Mouse (Mus musculus) monocyte, adult 2 months (primary cell): ENCODE results near the gene Kras.
A peak's percentile ranks its signal among the peaks of the same experiment; 100 is the strongest.

Source experiments
- DNase-seq, 2 experiments: peaks; one replicate each; pipeline ENCODE4 v3.0.0; 2022; ENCODE audit warnings: low spot score in 2 of 2, low read depth in 1 of 2

The Kras gene

DNA sequence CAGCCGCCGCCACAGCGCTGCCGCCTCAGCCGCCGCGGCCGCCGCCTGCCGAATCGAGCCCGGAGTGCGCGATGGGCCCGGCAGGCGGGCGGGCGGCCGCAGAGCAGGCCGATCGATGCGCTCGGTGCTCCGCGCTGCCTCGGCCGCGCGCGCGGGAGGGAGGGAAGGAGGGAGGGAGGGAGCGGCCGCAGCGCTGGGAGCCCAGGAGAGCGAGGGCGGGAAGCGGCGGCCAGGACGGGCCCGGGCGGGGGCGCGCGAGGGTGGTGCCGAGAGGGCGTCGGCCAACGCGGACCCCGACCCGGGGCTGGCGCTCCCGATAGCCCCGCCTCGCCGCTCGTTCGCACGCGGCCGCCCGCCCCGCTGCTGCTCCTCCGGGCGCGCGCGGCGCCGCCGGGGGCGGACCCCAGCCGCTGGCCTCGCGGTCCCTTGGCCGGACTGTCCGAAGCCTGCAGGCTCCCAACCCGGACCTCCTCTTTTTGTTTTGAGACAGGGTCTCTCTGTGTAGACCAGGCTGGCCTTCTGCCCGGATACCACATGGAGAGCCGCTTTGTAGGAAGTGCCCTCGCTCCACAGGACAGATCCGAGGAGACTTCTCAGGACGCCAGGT is at the start of gene Kras:
TSS of gene Kras (minus strand) at position 55 of the 607 bp plus-strand sequence.
- peak; percentile 73 to 83 for DNase-seq

DNA sequence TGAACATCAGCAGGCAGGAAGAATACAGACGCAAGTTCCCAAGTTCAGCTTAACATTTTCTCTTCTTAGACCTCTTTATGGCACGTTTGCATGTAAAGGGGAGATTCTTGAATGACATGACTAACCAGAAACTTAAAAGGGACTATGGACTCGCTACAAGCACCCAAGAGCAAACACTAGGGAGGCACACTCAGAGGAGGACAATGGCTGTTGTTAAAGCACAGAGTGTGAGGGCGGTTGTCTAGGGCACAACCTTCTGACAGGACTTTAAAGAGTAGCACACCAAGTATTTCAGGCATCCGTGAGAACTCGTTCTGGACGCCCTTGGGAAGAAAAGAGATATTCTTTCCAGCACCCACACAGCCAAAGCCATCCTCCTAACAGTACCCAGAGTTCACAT is 47.6 kb upstream of the Kras start:
- DNase-seq = no peak

DNA sequence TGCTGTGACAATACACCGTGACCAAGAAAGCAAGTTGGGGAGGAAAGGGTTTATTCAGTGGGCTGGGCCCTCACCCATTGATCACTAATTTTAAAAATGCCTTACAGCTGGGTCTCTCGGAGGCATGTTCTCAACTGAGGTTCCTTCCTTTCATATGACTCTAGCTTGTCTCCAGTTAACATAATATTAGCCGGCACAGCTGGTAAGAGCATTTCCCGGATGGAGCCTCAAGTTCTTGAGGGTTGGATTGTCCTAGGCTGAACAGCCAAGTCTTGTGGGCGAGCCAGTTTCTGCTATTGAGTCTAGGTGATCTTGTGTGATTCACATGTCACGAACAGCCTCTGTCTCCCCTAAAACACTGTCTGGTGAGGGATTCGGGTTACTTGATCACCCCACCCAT is 46.9 kb upstream of the Kras start:
- DNase-seq = no peak

DNA sequence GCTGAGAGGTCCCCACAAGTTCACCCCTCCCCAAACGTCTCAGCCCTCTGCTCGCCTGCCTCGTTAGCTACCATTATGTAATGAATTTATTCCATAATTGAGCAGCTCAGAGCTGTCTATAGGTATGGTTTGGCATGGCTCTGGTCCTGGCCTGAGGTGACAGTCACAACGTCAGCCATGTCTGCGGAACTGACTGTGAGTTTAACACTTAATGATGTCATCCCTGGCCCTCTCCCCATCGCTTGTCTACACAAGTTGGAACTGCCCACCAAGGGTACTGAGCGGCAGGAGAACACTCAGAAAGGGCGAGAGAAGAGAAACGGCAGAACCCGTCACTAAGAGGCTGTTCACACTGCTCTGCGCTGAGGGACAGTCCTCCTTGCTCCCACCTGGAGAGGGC is 45.1 kb upstream of the Kras start:
- no peak for DNase-seq

DNA sequence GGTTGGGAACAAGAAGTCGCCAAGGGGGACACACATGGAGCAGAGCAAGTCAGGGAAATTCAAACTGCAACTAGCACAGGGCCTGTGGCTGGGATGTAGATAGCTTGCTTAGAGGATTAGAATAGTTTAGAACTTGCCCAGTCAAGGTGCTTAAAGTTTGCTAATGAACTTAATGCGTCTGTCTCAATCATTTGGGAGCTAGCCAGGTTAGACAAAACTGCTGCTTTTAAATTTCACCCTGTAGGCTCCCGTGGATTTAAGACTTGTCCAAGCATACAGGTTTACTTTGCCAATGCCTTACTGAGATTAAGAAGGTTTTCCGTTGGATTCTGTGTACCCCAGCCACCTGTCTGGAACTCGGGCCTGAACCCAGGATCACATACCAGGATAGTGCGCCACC is 43.1 kb upstream of the Kras start:
- DNase-seq = no peak

DNA sequence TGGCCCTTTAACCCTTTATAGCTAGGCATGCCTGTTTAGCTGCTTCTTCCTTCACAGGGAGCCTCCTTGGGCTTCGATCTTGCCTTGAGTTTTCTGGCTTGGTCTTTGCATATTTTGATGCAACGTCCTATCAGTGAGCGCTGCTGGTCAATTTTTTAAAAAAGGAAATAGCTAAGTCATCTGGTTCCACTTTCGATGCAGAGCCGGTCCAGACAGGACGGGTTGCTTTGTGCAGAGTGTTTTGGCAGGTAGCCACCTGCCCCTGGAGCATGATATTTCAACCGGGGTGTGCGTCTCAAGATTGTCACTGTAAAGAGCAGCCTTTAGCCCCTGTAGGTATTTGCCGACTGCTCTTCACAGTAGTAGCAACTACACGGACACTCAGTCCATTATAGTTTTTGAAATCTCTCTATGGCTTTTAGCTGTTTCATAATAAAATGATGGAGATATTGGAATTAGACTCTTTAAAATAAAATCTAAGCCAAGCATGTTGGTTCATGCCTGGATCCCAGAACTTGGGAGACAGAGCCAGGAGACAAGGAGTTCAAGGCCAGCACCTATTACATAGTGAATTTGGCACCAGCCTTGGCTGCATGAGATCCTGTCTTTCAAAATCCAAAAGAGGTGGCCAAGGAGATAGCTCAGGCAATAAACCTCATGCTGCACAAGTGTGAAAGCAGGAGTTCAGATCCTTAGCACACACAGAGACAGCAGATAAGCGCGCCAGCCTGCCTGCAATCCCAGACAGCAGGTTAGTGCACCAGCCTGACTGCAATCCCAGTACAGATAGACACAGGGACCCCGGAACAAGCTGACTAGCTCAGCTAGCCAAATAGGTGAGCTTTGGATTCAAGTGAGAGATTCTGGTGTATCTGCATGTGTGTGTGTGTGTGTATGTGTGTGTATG is 41.6 kb upstream of the Kras start:
- no peak for DNase-seq

DNA sequence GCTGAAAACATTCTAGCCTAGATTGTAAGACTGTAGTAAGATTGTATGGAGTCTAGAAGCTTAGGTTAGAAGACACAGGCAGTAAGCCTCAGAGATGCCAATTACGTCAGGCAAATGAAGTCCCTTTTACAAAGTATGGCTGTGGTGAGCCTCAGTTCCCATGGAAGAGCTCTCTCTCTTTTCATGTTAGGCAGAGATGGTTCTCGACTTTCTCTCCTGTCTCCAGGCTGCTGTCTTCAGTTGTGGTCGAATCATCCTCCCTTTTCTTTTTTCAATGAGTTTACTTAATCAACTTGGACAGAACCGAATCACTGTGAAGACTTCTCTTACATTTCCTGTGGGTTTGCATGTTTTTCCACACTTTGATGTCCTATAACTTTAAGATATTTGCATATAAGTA is 35.6 kb upstream of the Kras start:
- no peak for DNase-seq

DNA sequence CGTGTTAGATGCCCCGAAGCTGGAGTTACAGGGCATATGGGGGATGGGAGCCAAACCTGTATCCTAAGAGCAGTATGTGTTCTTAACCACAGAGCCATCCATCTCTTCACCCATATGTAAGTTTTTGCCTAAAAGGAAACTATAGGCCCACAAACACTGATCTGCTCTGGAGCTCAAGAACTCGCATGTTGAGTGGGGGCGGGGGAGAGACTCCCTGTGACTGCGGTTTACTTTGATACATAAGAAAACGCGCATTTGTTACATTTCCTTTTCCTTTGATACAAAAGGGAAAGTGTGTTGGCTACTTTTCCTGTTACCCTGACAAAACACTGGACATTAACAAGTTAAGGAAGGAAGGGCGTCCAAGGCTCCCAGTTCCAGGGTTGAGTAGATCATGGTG is 34.2 kb upstream of the Kras start:
- DNase-seq = no peak

DNA sequence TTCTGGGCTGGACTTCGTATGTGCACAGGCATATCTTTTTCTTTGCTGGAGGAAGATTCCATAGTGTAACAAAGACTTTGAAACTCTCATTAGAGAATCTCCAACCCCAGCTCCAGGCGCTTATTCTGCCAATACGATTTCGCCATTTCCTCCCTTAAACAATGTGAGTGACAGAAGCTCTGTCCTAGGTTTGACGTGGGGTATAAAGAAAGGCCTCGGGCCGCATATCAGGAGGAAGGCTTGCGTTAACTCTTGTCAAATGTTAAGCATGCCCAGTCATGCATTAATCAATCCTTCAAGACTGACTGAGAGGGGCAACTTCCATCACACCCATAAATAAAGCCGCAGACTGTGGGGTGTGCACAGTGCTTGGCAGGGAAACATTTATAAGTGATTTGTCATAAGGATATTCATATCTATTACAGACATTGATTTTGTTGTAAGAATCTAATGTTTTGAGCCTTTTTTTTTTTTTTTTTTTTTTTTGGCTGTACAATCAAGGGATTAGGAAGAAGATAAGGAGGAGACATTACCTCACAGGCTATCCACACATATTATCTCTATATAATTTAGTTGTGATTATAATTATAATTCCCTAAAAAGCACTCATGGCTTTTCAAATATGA is 27.2 kb upstream of the Kras start:
- DNase-seq = no peak

DNA sequence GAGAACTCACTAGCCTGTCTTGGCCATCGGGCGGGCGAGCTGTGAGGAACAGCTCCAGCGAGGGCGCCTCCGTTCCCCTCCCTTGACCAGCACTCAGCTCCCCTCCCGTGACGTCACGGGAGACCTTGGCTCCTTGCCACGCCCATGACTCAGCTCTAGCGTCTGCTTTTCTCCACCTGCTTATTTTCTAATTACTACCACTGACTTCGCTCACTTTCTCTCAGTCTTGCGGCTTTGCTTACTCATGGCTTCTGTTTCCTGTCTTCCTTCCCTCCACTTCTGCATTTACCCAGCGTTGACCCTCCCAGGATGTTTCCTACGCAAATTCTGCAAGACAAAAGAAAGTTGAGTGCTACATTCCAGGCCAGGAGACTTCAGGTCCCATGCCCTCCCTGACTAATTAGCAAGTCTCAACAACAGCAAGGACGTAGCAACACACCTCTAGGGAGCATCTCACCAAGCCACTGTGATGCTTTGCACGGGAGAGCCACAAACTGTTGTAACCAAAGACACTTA is 26.3 kb upstream of the Kras start:
- DNase-seq = peak; percentile 62 to 75

DNA sequence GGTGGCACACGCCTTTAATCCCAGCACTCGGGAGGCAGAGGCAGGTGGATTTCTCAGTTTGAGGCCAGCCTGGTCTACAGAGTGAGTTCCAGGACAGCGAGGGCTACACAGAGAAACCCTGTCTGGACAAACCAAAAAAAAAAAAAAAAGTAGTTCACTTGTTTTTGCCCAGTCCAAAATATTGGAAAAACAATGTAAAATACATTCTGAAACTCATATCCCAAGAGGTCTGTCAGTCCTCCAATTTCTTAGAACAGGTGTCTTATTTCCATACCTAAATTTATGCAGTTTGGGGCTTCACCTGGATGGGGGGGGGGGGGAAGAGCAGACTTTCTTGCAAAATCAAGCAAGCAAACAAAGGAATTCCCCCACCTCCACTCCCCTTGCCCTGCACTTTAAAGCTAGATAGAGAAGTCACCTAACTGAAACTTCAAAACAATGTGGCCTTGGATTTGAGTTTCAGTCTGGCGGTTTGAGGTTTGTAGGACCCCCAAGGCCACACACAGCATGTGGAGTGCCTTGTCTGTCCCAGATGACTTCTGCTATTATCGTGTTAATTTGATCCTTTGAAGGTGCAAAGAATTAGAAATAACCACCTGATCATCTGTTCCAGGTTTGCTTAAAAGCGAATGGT is 25.7 kb upstream of the Kras start:
- peak in 1 of 2 experiments; percentile 11 for DNase-seq

DNA sequence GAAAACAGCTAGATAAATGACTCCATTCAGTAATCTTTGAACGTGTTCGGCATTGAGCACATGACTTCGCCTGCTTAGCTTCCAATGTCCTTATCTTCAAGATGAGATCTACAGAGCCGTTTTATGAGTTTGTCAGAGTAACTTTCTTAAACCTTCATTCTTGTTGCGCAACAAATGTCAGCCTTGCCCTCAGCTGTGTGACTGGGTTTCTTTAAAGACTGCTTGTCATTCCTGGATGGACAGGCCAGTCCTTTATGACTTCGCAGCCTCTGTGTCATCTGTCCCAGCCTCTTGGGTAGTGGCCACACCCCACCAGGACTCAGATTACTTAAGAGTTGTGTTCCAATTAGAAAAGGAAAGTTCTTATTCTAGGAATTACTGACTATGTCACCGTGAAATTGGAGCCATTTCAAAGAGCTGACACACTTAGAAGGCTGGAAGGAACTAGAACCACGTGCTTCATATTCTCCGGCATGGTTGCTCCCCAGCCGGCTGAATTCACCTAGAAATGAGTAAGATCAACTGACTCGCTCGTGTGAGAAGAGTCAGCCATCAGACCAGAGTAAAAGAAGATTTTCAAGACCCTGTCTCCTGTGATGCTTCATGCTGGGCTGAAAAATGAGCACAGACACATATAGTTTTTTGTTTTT is 24.1 kb upstream of the Kras start:
- peak; percentile 45 to 60 for DNase-seq

DNA sequence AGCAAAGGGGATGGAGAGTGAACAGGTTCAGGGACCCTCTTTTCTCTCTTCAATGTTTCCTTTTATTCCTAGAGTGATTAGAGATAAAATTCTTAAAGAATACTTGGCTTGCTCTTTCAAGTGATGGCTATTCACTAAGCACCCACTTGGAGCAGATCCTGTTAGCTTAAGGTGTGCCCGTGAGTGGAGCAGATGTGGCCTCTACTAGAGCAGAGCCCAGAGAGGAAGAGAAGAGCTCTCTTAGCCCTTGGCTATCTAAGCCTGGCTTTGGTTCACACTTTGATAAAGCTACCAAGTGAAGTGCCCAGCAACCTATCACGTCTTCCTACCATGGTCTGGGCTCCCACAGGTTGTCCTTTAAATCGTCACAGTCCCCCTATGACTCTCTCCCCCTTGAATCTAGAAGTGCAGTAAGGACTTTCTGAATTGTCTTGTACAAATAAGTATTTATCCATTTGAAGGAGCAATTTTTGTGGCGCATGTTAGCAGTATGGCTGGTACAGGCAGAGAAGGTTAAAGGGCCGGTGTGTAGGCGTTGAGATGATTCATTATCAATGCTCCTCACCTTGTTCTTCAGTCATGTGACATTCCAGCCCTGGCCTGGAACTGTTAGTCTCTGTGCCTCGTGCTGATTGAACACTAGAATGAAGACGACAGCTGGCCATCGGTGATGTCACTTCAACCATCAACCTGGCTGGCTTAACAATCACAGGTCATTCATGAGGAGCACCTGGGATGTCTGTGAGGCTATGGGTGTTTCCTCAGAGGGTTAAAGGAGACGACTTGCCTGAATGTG is 22.3 kb upstream of the Kras start:
- no peak for DNase-seq

DNA sequence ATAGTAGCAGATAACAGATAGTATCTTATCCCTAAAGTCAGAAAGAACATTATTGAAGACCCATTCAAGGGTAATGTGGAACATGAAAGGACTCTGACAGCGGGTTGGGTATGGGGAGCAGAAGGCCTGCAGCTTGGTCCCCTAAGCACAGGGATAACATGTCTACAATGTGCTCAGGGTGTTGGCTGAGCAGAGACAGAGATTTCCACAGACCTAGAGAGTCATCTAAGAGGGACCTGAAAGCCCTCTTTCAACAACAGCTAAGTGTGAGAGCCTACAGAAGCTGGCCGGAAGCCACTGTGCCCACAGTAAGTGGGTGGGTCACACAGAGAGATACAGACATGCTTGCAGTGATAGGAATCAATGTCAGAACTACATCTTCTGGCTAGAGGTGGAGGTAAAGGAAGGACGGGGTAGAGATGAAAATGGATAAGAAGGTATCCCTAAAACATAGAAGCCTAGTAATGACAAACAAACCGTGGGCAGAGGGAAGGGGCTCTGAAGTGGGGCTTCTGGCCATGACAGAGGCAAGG is 19.3 kb upstream of the Kras start:
- DNase-seq = no peak

DNA sequence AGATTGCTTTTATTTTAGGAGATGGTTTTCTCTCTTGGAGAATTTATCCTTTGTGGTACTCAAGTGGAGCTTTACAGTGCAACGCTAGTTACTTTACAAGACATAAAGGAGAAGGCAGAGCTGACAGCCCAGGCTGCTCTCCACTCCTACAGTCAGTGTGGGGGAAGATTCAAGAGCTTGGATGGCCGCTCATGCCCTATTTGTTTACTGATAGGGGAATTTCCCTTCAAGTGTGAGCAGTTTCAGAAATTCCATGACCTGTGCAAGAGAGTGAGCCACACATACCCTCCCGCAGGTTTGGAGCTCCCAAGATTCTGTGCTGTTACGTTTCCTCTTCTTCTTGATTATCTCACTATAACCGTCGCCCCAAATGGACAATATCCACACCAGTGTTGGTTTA is 17.7 kb upstream of the Kras start:
- DNase-seq = no peak

DNA sequence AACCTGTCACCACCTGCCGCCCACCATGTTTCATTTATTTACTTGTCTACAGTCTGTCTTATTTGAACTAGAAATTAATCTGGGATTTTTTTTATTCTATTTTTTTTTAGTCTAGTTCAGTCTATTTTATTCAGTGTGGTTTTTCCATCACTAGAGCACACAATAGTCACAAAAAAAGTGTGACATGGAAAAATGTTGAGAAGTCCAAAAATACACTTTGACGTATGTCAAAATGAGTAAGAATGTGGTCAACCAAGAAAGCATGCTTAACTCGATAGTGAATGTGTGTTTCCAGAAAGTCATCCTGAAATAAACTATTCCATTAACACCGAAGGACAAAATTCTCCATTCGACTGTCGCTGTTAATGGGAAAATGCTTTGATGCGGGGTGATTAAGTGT is 12.3 kb upstream of the Kras start:
- no peak for DNase-seq

DNA sequence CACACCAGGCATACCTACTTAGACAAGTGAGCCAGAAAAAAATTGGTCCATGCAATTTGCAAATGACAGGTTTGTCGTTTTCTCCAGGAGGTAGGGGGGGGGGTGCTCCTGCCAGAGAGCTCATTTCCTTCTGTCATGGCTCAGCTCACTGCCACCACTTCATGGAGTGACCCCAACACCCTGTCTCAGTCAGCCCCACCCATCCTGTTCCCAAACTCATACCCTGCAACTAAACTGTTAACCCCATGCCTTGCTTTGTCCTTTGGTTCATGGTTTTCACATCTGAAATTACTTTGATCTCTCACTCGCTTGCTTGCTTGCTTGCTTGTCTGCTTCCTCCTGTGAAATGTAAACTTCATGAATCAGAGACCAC is 6.6 kb upstream of the Kras start:
- no peak for DNase-seq

DNA sequence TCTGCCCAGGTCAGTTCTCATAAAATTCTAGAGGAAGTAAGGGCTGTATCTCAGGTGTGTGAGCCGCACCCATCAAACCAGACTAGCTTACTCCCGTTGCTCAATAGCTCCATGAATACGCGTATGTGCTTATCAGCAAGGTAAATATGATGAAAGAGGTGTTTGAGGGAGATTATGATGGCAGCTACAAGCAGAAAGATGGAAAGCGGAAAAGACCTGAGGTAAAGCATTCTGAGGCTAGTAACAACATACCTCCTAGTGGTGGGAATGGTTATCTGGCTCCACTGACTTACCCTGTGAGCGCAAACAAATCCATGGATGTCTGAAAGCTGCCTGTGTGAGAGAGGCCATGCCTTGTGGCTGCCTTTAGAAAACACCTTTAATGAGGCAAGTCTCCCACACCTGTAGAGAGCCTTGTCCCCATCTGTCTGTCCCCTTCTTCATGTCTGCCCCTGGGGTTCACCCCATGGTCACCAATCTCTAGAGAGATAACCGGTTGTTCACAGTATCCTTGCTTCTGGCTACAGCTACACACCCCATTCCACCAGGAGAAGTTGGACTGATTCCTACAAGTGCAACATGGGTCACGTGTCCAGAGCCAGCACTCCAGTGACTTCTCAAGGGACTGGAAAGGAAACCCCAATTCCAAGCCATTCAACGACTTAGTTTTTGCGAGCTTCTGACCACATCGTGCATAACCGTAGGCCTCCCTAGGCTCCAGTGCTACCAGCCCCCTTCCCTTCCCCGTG is 6.1 kb upstream of the Kras start:
- DNase-seq = no peak

DNA sequence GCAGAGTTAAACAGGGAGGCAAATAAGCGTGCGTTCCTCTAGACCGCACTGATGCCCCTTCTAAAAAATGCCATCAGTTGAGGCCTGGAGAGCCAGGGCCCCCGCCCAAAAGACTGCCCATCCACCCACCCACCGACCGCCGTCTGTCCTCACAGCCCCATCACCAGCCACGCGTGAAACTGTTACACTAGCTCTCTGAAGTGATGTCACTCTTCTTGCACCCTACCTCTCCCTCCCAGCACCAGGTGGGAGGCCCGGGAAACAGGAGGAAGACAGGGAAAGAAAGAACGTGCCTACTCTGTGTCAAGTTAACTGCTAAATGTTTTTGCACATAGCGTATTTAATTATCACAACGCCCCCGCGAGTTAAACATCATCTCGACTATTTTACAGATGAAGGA is 781 bp upstream of the Kras start:
- no peak for DNase-seq
